In the genomic region with DNA sequence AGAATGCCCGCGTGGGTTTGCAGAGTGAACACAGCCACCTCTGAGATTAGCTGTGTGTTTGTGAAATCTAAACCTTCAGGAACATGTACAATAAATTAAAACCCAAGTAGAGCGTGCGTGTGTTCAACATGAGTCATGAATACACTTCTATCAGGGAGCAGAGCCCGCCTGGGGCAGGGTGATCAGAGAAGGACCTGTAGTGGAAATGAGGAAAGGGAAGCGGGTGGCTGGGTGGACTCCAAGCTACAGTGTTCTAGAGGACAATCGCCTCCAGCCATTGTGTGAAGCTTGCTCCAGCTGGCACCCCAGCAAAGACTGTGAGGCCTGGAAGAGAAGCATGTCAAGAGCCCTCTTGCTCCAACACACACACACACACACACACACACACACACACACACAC, we compare ENCODE assay signal across 14 mouse cellular contexts.
DNase-seq lines count a peak whose midpoint lies in the region; ATAC-seq lines count a peak whose summit lies in the region.
"Had no signal": no experiment of that assay in that cellular context is flagged by ENCODE, and none has a peak within 500 bp of the region (broad histone marks: within the 10 kb centered on the region; RNA-seq: fewer than 3 reads in every experiment).

No protein-coding gene starts in this region.

- intact Hi-C loops in gastrocnemius, postnatal 14 days (cut with DNase I; ENCODE audit: low total_unique reads): no loop called here

- H3K4me3 ChIP-seq in kidney, embryonic 15.5 days (replicated peaks): no peak overlapping the region
- no peak overlapping the region for H3K4me3 ChIP-seq in neural tube, embryonic 12.5 days
- H3K4me3 ChIP-seq: erythroblast, embryonic 14.5 days; limb, embryonic 10.5 days had no signal

- no peak overlapping the region for H3K9ac ChIP-seq in kidney, embryonic 15.5 days
- H3K9ac ChIP-seq in neural tube, embryonic 12.5 days: no peak overlapping the region
- H3K9ac ChIP-seq: liver, embryonic 14.5 days had no signal

- peaks cover 64% of the 10 kb centered on the region for H3K4me1 ChIP-seq in kidney, embryonic 15.5 days
- H3K4me1 ChIP-seq in neural tube, embryonic 12.5 days: peaks cover 36% of the 10 kb centered on the region

- no peaks in the 10 kb centered on the region for H3K36me3 ChIP-seq in kidney, embryonic 15.5 days
- no peaks in the 10 kb centered on the region for H3K36me3 ChIP-seq in neural tube, embryonic 12.5 days
- H3K36me3 ChIP-seq: limb, embryonic 10.5 days had no signal

- peak overlapping the region; percentile 56 for H3K27ac ChIP-seq in kidney, embryonic 15.5 days
- H3K27ac ChIP-seq in neural tube, embryonic 12.5 days: peak overlapping the region; percentile 43; the same call in 1 of the 2 replicates
- H3K27ac ChIP-seq: liver, embryonic 14.5 days had no signal

- WGBS in kidney, embryonic 15.5 days: 27% methylated on average over 7 of the region's 7 CpGs
- WGBS in neural tube, embryonic 12.5 days: 38% methylated on average over 7 of the region's 7 CpGs

- no peaks in the 10 kb centered on the region for H3K9me3 ChIP-seq in kidney, embryonic 15.5 days (replicated peaks)
- H3K9me3 ChIP-seq in neural tube, embryonic 12.5 days: no peaks in the 10 kb centered on the region
- H3K9me3 ChIP-seq: limb, embryonic 10.5 days had no signal

- no peak overlapping the region for H3K4me2 ChIP-seq in kidney, embryonic 15.5 days
- H3K4me2 ChIP-seq in neural tube, embryonic 12.5 days (replicated peaks): no peak overlapping the region

- no peaks in the 10 kb centered on the region for H3K27me3 ChIP-seq in kidney, embryonic 15.5 days
- no peaks in the 10 kb centered on the region for H3K27me3 ChIP-seq in neural tube, embryonic 12.5 days (replicated peaks)

- no peak for ATAC-seq in kidney, embryonic 15.5 days (replicated peaks; ENCODE audit: low FRiP score)
- no peak for ATAC-seq in neural tube, embryonic 12.5 days (ENCODE audit: low FRiP score, low read depth)

- DNase-seq in gastrocnemius, postnatal 14 days: peak; percentile 31
- no peak for DNase-seq in gastrocnemius, postnatal 10 days
- DNase-seq in kidney, adult 8-10 months: no peak
- DNase-seq in neural tube, embryonic 10.5 days (ENCODE audit: extremely low spot score, low spot score): no peak
- no peak for DNase-seq in right cerebral cortex, postnatal 10 days (ENCODE audit: low spot score in 2 of 2)
- DNase-seq in thymus, postnatal 14 days: no peak
- DNase-seq: cerebellum, adult 8-10 months; kidney, adult 18-20 months; right cerebral cortex, adult 18-20 months had no signal
